Mouse (Mus musculus): ENCODE measurements around the gene Prkd1.

DNA sequence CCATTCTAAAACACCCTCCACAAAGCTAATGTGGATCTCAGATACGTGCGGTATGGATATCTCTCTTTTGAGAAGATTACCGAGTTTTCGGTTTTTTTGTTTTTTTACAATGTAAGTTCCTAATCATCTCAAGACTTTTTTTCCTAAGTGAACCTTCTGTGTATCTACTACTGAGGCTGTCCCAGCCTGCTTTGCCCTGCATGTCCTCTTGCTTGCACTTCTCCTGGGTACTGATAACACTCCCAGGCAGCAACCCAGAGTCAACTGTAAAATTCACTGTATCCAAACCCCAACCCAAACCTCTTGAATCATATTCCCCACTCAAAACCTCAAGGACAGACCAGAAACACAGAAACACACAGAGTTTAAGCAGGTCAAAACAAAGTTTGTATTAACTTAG lies 2.0 kb downstream of the Prkd1 start:
- TF ChIP-seq CTCF (IDR thresholded peaks at IDR 0.05; ENCODE audit: low read depth, low read length) (no peak), POLR2A (IDR thresholded peaks at IDR 0.05; ENCODE audit: extremely low read depth, insufficient read depth, low read length) (no peak)
